Mouse (Mus musculus): Measurements from ENCODE around the gene Trim28.

GRCm38 (mm10) chr7:13023928-13024731 is 25.2 kb downstream of the Trim28 start:
- no peak for TF ChIP-seq CTCF (IDR thresholded peaks at IDR 0.05; ENCODE audit: low read depth, low read length)
- peak; percentile 76 for TF ChIP-seq POLR2A (IDR thresholded peaks at IDR 0.05; ENCODE audit: extremely low read depth, insufficient read depth, low read length)

All from liver, adult 2 months (tissue).